Mouse (Mus musculus): ENCODE data around the gene Slc35e3. TPM values are rescaled to one million over a fixed set of nuclear protein-coding genes. Genes with fewer than 3 reads are reported as not detected.
A peak's percentile ranks its signal among the peaks of the same experiment; 100 is the strongest.
"Not testable (repeated sequence)": the region's sequence is repeated elsewhere in the genome, so short reads cannot be mapped to it uniquely, and the experiment has no call there.

Slc35e3 gene
- total RNA-seq, 2 experiments from 2014 or later = 9.0 to 16.0 TPM

GRCm38 (mm10) chr10:117751744-117752143, 5.6 kb upstream of the Slc35e3 start:
- ATAC-seq (replicated peaks; ENCODE audit: poor library complexity) = no peak

- no peak for ATAC-seq (replicated peaks; ENCODE audit: poor library complexity)
Observed at GRCm38 (mm10) chr10:117751282-117751610, 5.1 kb upstream of the Slc35e3 start.

- no peak for ATAC-seq (replicated peaks; ENCODE audit: poor library complexity)
Observed at GRCm38 (mm10) chr10:117750529-117751281, 4.5 kb upstream of the Slc35e3 start.

- ATAC-seq (replicated peaks; ENCODE audit: poor library complexity) = no peak
Observed at GRCm38 (mm10) chr10:117749787-117750343, 3.7 kb upstream of the Slc35e3 start.

- no peak for ATAC-seq (replicated peaks; ENCODE audit: poor library complexity)
Observed at GRCm38 (mm10) chr10:117749050-117749686, 3.0 kb upstream of the Slc35e3 start.

GRCm38 (mm10) chr10:117748276-117749049, 2.3 kb upstream of the Slc35e3 start:
- no peak for ATAC-seq (replicated peaks; ENCODE audit: poor library complexity)

- ATAC-seq (replicated peaks; ENCODE audit: poor library complexity) = no peak
Observed at GRCm38 (mm10) chr10:117747711-117748110, 1.5 kb upstream of the Slc35e3 start.

- ATAC-seq (replicated peaks; ENCODE audit: poor library complexity) = peak; percentile 40
Observed at GRCm38 (mm10) chr10:117745570-117746296, 432 bp downstream of the Slc35e3 start.

- no peak for ATAC-seq (replicated peaks; ENCODE audit: poor library complexity)
Observed at GRCm38 (mm10) chr10:117743917-117744316, 2.2 kb downstream of the Slc35e3 start.

GRCm38 (mm10) chr10:117743182-117743581, 3.0 kb downstream of the Slc35e3 start:
- ATAC-seq (replicated peaks; ENCODE audit: poor library complexity) = no peak

- no peak for ATAC-seq (replicated peaks; ENCODE audit: poor library complexity)
Observed at GRCm38 (mm10) chr10:117742618-117743017, 3.5 kb downstream of the Slc35e3 start.

- no peak for ATAC-seq (replicated peaks; ENCODE audit: poor library complexity)
Observed at GRCm38 (mm10) chr10:117741698-117742475, 4.3 kb downstream of the Slc35e3 start.

- no peak for ATAC-seq (replicated peaks; ENCODE audit: poor library complexity)
Observed at GRCm38 (mm10) chr10:117740921-117741320, 5.2 kb downstream of the Slc35e3 start.

GRCm38 (mm10) chr10:117740171-117740570, 6.0 kb downstream of the Slc35e3 start:
- no peak for ATAC-seq (replicated peaks; ENCODE audit: poor library complexity)

GRCm38 (mm10) chr10:117739648-117739948, 6.6 kb downstream of the Slc35e3 start:
- no peak for ATAC-seq (replicated peaks; ENCODE audit: poor library complexity)

- no peak for ATAC-seq (replicated peaks; ENCODE audit: poor library complexity)
Observed at GRCm38 (mm10) chr10:117738928-117739647, 7.1 kb downstream of the Slc35e3 start.

GRCm38 (mm10) chr10:117738140-117738921, 7.8 kb downstream of the Slc35e3 start:
- peak; percentile 29 for ATAC-seq (replicated peaks; ENCODE audit: poor library complexity)

- ATAC-seq (replicated peaks; ENCODE audit: poor library complexity) = not testable (repeated sequence)
Observed at GRCm38 (mm10) chr10:117737498-117737897, 8.7 kb downstream of the Slc35e3 start.

GRCm38 (mm10) chr10:117737075-117737474, 9.1 kb downstream of the Slc35e3 start:
- no peak for ATAC-seq (replicated peaks; ENCODE audit: poor library complexity)
